In genomic region chr8:60345830-60346420, GRCm38 (mm10) we compare ENCODE assay signal across 19 mouse cellular contexts.
DNase-seq lines count a peak whose midpoint lies in the region; ATAC-seq and TF ChIP-seq lines count a peak whose summit lies in the region.
"Had no signal": no experiment of that assay in that cellular context is flagged by ENCODE, and none has a peak within 500 bp of the region (broad histone marks: within the 10 kb centered on the region; RNA-seq: fewer than 3 reads in every experiment).

No protein-coding gene starts in this region.

- H3K9ac ChIP-seq in forebrain, embryonic 11.5 days (ENCODE audit: low read length), result no peak overlapping the region
- no peak overlapping the region for H3K9ac ChIP-seq in forebrain, postnatal 0 days
- no peak overlapping the region for H3K9ac ChIP-seq in midbrain, embryonic 14.5 days (replicated peaks; ENCODE audit: low read length)
- H3K9ac ChIP-seq: kidney, embryonic 15.5 days; liver, postnatal 0 days; neural tube, embryonic 12.5 days had no signal

- no peaks in the 10 kb centered on the region for H3K4me1 ChIP-seq in forebrain, embryonic 11.5 days (replicated peaks; ENCODE audit: control insufficient read depth, insufficient read depth, low read length)
- peaks cover 13% of the 10 kb centered on the region for H3K4me1 ChIP-seq in forebrain, embryonic 10.5 days
- no peaks in the 10 kb centered on the region for H3K4me1 ChIP-seq in forebrain, postnatal 0 days (ENCODE audit: insufficient read depth)
- no peaks in the 10 kb centered on the region for H3K4me1 ChIP-seq in midbrain, embryonic 14.5 days (ENCODE audit: control insufficient read depth, insufficient read depth, low read length)
- H3K4me1 ChIP-seq: heart, embryonic 10.5 days; kidney, embryonic 15.5 days; neural tube, embryonic 12.5 days had no signal

- H3K4me3 ChIP-seq in forebrain, embryonic 11.5 days (ENCODE audit: low read depth, low read length), result no peak overlapping the region
- H3K4me3 ChIP-seq in forebrain, embryonic 10.5 days, result no peak overlapping the region
- H3K4me3 ChIP-seq in forebrain, postnatal 0 days (ENCODE audit: low read depth, low read length), result no peak overlapping the region
- no peak overlapping the region for H3K4me3 ChIP-seq in midbrain, embryonic 14.5 days (replicated peaks; ENCODE audit: low read depth, low read length)
- H3K4me3 ChIP-seq: heart, embryonic 10.5 days; kidney, embryonic 15.5 days; neural tube, embryonic 12.5 days had no signal

- H3K9me3 ChIP-seq in forebrain, embryonic 11.5 days (ENCODE audit: control insufficient read depth, low read length), result no peaks in the 10 kb centered on the region
- H3K9me3 ChIP-seq in forebrain, embryonic 10.5 days, result no peaks in the 10 kb centered on the region
- no peaks in the 10 kb centered on the region for H3K9me3 ChIP-seq in forebrain, postnatal 0 days (ENCODE audit: low read length)
- no peaks in the 10 kb centered on the region for H3K9me3 ChIP-seq in midbrain, embryonic 14.5 days (ENCODE audit: control insufficient read depth, low read length)
- H3K9me3 ChIP-seq: heart, embryonic 10.5 days; kidney, embryonic 15.5 days; neural tube, embryonic 12.5 days had no signal

- H3K27me3 ChIP-seq in forebrain, embryonic 11.5 days (ENCODE audit: control insufficient read depth, insufficient read depth, low read length), result no peaks in the 10 kb centered on the region
- no peaks in the 10 kb centered on the region for H3K27me3 ChIP-seq in forebrain, embryonic 10.5 days (ENCODE audit: poor library complexity, severe bottlenecking)
- H3K27me3 ChIP-seq in forebrain, postnatal 0 days (ENCODE audit: insufficient read depth, low read length), result no peaks in the 10 kb centered on the region
- H3K27me3 ChIP-seq in midbrain, embryonic 14.5 days (ENCODE audit: control insufficient read depth, insufficient read depth, low read length), result no peaks in the 10 kb centered on the region
- H3K27me3 ChIP-seq: CH12.LX; kidney, embryonic 15.5 days; neural tube, embryonic 12.5 days had no signal

- no peak for DNase-seq in forebrain, embryonic 11.5 days (ENCODE audit: low spot score)
- no peak for DNase-seq in forebrain, embryonic 10.5 days (ENCODE audit: extremely low spot score, low spot score)
- peak; percentile 63 for DNase-seq in ES-CJ7 (ENCODE audit: low read depth, low spot score)
- no peak for DNase-seq in forebrain, postnatal 0 days
- DNase-seq in midbrain, embryonic 14.5 days, result peak; percentile 8
- DNase-seq in testis, postnatal 14 days (ENCODE audit: low spot score), result no peak
- no peak for DNase-seq in right cerebral cortex, postnatal 4 days
- no peak for DNase-seq in cerebellum, adult 11-12 months
- DNase-seq: adrenal gland, postnatal 36 days; cerebellum, adult 9-11 months; gastrocnemius, postnatal 25 days; heart, postnatal 14 days; liver; liver, postnatal 0 days; thymus, adult 18-20 months had no signal

- ATAC-seq in forebrain, embryonic 11.5 days (replicated peaks; ENCODE audit: low FRiP score), result peak; percentile 58; the same call in 1 of the 2 replicates
- peak; percentile 23 for ATAC-seq in forebrain, postnatal 0 days
- no peak for ATAC-seq in midbrain, embryonic 14.5 days (ENCODE audit: low FRiP score, low TSS enrichment)
- ATAC-seq: liver, postnatal 0 days had no signal

- H3K4me2 ChIP-seq in forebrain, embryonic 11.5 days (ENCODE audit: low read depth, low read length, severe bottlenecking), result no peak overlapping the region
- H3K4me2 ChIP-seq in forebrain, postnatal 0 days (ENCODE audit: low read depth), result no peak overlapping the region
- no peak overlapping the region for H3K4me2 ChIP-seq in midbrain, embryonic 14.5 days (ENCODE audit: low read length)
- H3K4me2 ChIP-seq: kidney, embryonic 15.5 days; neural tube, embryonic 12.5 days had no signal

- H3K36me3 ChIP-seq in forebrain, embryonic 11.5 days (ENCODE audit: control insufficient read depth, insufficient read depth, low read length), result no peaks in the 10 kb centered on the region
- no peaks in the 10 kb centered on the region for H3K36me3 ChIP-seq in forebrain, embryonic 10.5 days (replicated peaks)
- no peaks in the 10 kb centered on the region for H3K36me3 ChIP-seq in forebrain, postnatal 0 days (ENCODE audit: insufficient read depth)
- H3K36me3 ChIP-seq in midbrain, embryonic 14.5 days (ENCODE audit: control insufficient read depth, insufficient read depth, low read length), result no peaks in the 10 kb centered on the region
- H3K36me3 ChIP-seq: heart, embryonic 10.5 days; kidney, embryonic 15.5 days; neural tube, embryonic 12.5 days had no signal

- WGBS in forebrain, embryonic 11.5 days, result 46% methylated on average over 6 of the region's 6 CpGs
- 50% methylated on average over 6 of the region's 6 CpGs for WGBS in forebrain, embryonic 10.5 days
- 39% methylated on average over 6 of the region's 6 CpGs for WGBS in forebrain, postnatal 0 days
- WGBS in midbrain, embryonic 14.5 days, result 26% methylated on average over 6 of the region's 6 CpGs

- TF ChIP-seq CTCF in forebrain, postnatal 0 days (IDR thresholded peaks at IDR 0.05; ENCODE audit: low read depth), result no peak

- H3K27ac ChIP-seq in forebrain, embryonic 11.5 days (ENCODE audit: low read depth, low read length), result no peak overlapping the region
- no peak overlapping the region for H3K27ac ChIP-seq in forebrain, embryonic 10.5 days
- no peak overlapping the region for H3K27ac ChIP-seq in forebrain, postnatal 0 days (ENCODE audit: low read depth, low read length)
- no peak overlapping the region for H3K27ac ChIP-seq in midbrain, embryonic 14.5 days (replicated peaks; ENCODE audit: low read depth, low read length)
- H3K27ac ChIP-seq: heart, embryonic 10.5 days; kidney, embryonic 15.5 days; neural tube, embryonic 12.5 days had no signal

Comparison
In these comparisons a context has a peak if more than half of its experiments do, and no peak if none do; other contexts are left out.
1. DNase-seq: peak in ES-CJ7 (single experiment) and midbrain, embryonic 14.5 days (single experiment); none in forebrain, embryonic 11.5 days (single experiment), forebrain, embryonic 10.5 days (single experiment), forebrain, postnatal 0 days (single experiment), testis, postnatal 14 days (single experiment), right cerebral cortex, postnatal 4 days (single experiment) and cerebellum, adult 11-12 months (single experiment).